Mouse (Mus musculus) G1E (cell line): ENCODE measurements around the gene Usp49.

Source experiments
- CTCF ChIP-seq: IDR thresholded peaks from 2 replicates; pipeline ENCODE4 v1.5.1; 2012; ENCODE audit warnings: low read depth, low read length, inconsistent platforms, mixed read lengths
- GATA1 ChIP-seq: IDR thresholded peaks from 2 replicates; pipeline ENCODE4 v1.6.1; 2012; ENCODE audit warnings: borderline replicate concordance, low read length, inconsistent platforms, mixed read lengths
- GATA2 ChIP-seq: IDR thresholded peaks from 2 replicates; pipeline ENCODE4 v1.6.1; 2012; ENCODE audit warnings: low read depth, low read length, inconsistent platforms, borderline replicate concordance
- POLR2AphosphoS5 ChIP-seq: IDR thresholded peaks from 2 replicates; pipeline ENCODE4 v1.6.1; 2012; ENCODE audit warnings: low read depth, low read length, inconsistent platforms; ENCODE audit not compliant: insufficient replicate concordance
- TAL1 ChIP-seq: conservative IDR thresholded peaks from 2 replicates; pipeline ENCODE4 v1.6.1; 2012; ENCODE audit warnings: low read depth, low read length, inconsistent platforms, mixed read lengths

DNA sequence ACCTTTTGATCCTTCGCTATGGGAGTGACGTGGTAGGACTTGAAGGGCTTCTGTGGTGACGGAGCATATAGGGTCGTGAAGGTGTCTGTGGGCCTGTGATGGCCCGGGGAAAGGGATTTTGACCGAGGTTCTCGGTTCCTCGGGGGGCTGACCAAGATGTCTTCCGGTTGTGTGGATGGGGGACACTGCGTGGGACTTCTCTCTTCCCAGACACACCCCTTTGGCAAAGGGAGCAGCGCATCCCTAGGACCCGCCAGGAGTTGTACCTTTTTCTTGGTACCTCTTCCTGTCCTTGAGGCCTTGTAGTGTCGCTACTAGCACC lies 18.9 kb upstream of the Usp49 start:
- TF ChIP-seq CTCF (no peak), GATA1 (no peak), TAL1 (no peak), POLR2AphosphoS5 (no peak), GATA2 (no peak)
